Mouse (Mus musculus): ENCODE results near the gene Slc9a3r1.

DNA sequence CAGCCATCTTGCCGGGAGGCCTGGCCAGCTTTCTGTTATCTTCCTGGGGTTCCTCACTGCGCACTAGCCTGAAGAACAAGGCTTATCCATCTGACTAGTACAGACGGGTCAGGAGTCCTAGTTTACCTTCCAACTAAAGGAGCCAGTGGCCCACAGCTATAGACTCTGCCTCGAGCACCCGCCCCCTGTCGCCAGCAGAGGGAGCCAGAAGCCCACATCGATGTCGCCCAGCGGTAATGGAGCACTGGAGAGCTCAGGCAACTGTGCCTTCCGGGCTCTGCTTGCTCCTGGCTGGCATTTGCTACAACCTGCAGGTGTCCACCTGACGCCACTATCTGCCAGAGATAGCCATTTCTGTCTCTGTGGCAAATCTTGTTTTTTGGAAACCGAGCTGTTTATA lies 39.2 kb downstream of the Slc9a3r1 start:
- TF ChIP-seq CTCF (IDR thresholded peaks at IDR 0.05; ENCODE audit: low read depth) (peak; percentile 93), EP300 (IDR thresholded peaks at IDR 0.05; ENCODE audit: low read depth) (no peak)

Data from liver, embryonic 14.5 days (tissue).